Mouse (Mus musculus): ENCODE results near the gene Rtf1. TPM values are rescaled to one million over a fixed set of nuclear protein-coding genes. Genes with fewer than 3 reads are reported as not detected.
A peak's percentile ranks its signal among the peaks of the same experiment; 100 is the strongest.
"Not testable (repeated sequence)": the region's sequence is repeated elsewhere in the genome, so short reads cannot be mapped to it uniquely, and the experiment has no call there.

Gene Rtf1
- polyA plus RNA-seq, 1 experiment from 2014 or later = 19.3 TPM

GRCm38 (mm10) chr2:119694826-119695225 is 20.0 kb downstream of the Rtf1 start:
- Histone ChIP-seq H3K27me3 (ENCODE audit: insufficient read depth, low read length) (no peaks in the 10 kb centered on the region), H3K4me2 (ENCODE audit: low read depth, low read length) (no peak overlapping the region), H3K9ac (replicated peaks) (no peak overlapping the region), H3K9me3 (ENCODE audit: low read length) (no peaks in the 10 kb centered on the region), H3K4me1 (ENCODE audit: insufficient read depth) (no peaks in the 10 kb centered on the region), H3K36me3 (replicated peaks; ENCODE audit: insufficient read depth, low read length) (peaks cover 2% of the 10 kb centered on the region; the same call in 1 of the 2 replicates), H3K4me3 (ENCODE audit: low read depth, low read length) (no peak overlapping the region), H3K27ac (ENCODE audit: low read depth) (no peak overlapping the region)
- TF ChIP-seq EP300 (IDR thresholded peaks at IDR 0.05; ENCODE audit: low read depth) = no peak
- no peak for TF ChIP-seq CTCF (IDR thresholded peaks at IDR 0.05; ENCODE audit: low read depth)
- DNase-seq (no peak), ATAC-seq (no peak)
- 85% methylated on average over 2 of the region's 2 CpGs for WGBS (ENCODE audit: insufficient replicate concordance)

GRCm38 (mm10) chr2:119696111-119696510 is 21.2 kb downstream of the Rtf1 start:
- WGBS (ENCODE audit: insufficient replicate concordance) = 91% methylated on average over 1 of the region's 1 CpGs
- Histone ChIP-seq H3K9ac (replicated peaks) (no peak overlapping the region), H3K4me3 (ENCODE audit: low read depth, low read length) (no peak overlapping the region), H3K27me3 (ENCODE audit: insufficient read depth, low read length) (no peaks in the 10 kb centered on the region), H3K4me1 (ENCODE audit: insufficient read depth) (no peaks in the 10 kb centered on the region), H3K36me3 (replicated peaks; ENCODE audit: insufficient read depth, low read length) (peaks cover 2% of the 10 kb centered on the region; the same call in 1 of the 2 replicates), H3K27ac (ENCODE audit: low read depth) (no peak overlapping the region), H3K4me2 (ENCODE audit: low read depth, low read length) (no peak overlapping the region), H3K9me3 (ENCODE audit: low read length) (no peaks in the 10 kb centered on the region)
- ATAC-seq = no peak
- no peak for DNase-seq
- TF ChIP-seq CTCF (IDR thresholded peaks at IDR 0.05; ENCODE audit: low read depth) (no peak), EP300 (IDR thresholded peaks at IDR 0.05; ENCODE audit: low read depth) (no peak)

GRCm38 (mm10) chr2:119698472-119698871 is 23.6 kb downstream of the Rtf1 start:
- Histone ChIP-seq H3K27me3 (ENCODE audit: insufficient read depth, low read length) (no peaks in the 10 kb centered on the region), H3K9me3 (ENCODE audit: low read length) (no peaks in the 10 kb centered on the region), H3K36me3 (replicated peaks; ENCODE audit: insufficient read depth, low read length) (peaks cover 13% of the 10 kb centered on the region), H3K4me3 (ENCODE audit: low read depth, low read length) (no peak overlapping the region), H3K9ac (replicated peaks) (no peak overlapping the region), H3K27ac (ENCODE audit: low read depth) (no peak overlapping the region), H3K4me1 (ENCODE audit: insufficient read depth) (no peaks in the 10 kb centered on the region), H3K4me2 (ENCODE audit: low read depth, low read length) (no peak overlapping the region)
- TF ChIP-seq EP300 (IDR thresholded peaks at IDR 0.05; ENCODE audit: low read depth) = no peak
- peak; percentile 39 for DNase-seq
- WGBS (ENCODE audit: insufficient replicate concordance) = 66% methylated on average over 2 of the region's 2 CpGs
- ATAC-seq = no peak

- no peaks in the 10 kb centered on the region for H3K9me3 ChIP-seq (ENCODE audit: low read length)
- no peak overlapping the region for H3K9ac ChIP-seq (replicated peaks)
- ATAC-seq (no peak), DNase-seq (no peak)
- no peak for TF ChIP-seq EP300 (IDR thresholded peaks at IDR 0.05; ENCODE audit: low read depth)
- TF ChIP-seq CTCF (IDR thresholded peaks at IDR 0.05; ENCODE audit: low read depth) = no peak
- no peaks in the 10 kb centered on the region for H3K27me3 ChIP-seq (ENCODE audit: insufficient read depth, low read length)
- no peaks in the 10 kb centered on the region for H3K4me1 ChIP-seq (ENCODE audit: insufficient read depth)
- H3K36me3 ChIP-seq (replicated peaks; ENCODE audit: insufficient read depth, low read length) = peaks cover 16% of the 10 kb centered on the region
- WGBS (ENCODE audit: insufficient replicate concordance) = 92% methylated on average over 3 of the region's 3 CpGs
- H3K4me3 ChIP-seq (ENCODE audit: low read depth, low read length) = no peak overlapping the region
- H3K4me2 ChIP-seq (ENCODE audit: low read depth, low read length) = no peak overlapping the region
- no peak overlapping the region for H3K27ac ChIP-seq (ENCODE audit: low read depth)
These were observed 25.1 kb downstream of the Rtf1 start for GRCm38 (mm10) chr2:119699962-119700361.

GRCm38 (mm10) chr2:119703171-119703570 is 28.3 kb downstream of the Rtf1 start:
- H3K9ac ChIP-seq (replicated peaks) = no peak overlapping the region
- no peak overlapping the region for H3K27ac ChIP-seq (ENCODE audit: low read depth)
- H3K36me3 ChIP-seq (replicated peaks; ENCODE audit: insufficient read depth, low read length) = peaks cover 26% of the 10 kb centered on the region
- H3K27me3 ChIP-seq (ENCODE audit: insufficient read depth, low read length) = no peaks in the 10 kb centered on the region
- no peak overlapping the region for H3K4me3 ChIP-seq (ENCODE audit: low read depth, low read length)
- ATAC-seq (no peak), DNase-seq (no peak)
- TF ChIP-seq CTCF (IDR thresholded peaks at IDR 0.05; ENCODE audit: low read depth) (no peak), EP300 (IDR thresholded peaks at IDR 0.05; ENCODE audit: low read depth) (no peak)
- WGBS (ENCODE audit: insufficient replicate concordance) = 92% methylated on average over 2 of the region's 2 CpGs
- H3K4me1 ChIP-seq (ENCODE audit: insufficient read depth) = no peaks in the 10 kb centered on the region
- H3K4me2 ChIP-seq (ENCODE audit: low read depth, low read length) = no peak overlapping the region
- no peaks in the 10 kb centered on the region for H3K9me3 ChIP-seq (ENCODE audit: low read length)

- DNase-seq (no peak), ATAC-seq (no peak)
- no peak overlapping the region for H3K4me3 ChIP-seq (ENCODE audit: low read depth, low read length)
- H3K27me3 ChIP-seq (ENCODE audit: insufficient read depth, low read length) = no peaks in the 10 kb centered on the region
- TF ChIP-seq EP300 (IDR thresholded peaks at IDR 0.05; ENCODE audit: low read depth) = no peak
- TF ChIP-seq CTCF (IDR thresholded peaks at IDR 0.05; ENCODE audit: low read depth) = no peak
- no peak overlapping the region for H3K9ac ChIP-seq (replicated peaks)
- 89% methylated on average over 3 of the region's 3 CpGs for WGBS (ENCODE audit: insufficient replicate concordance)
- H3K4me1 ChIP-seq (ENCODE audit: insufficient read depth) = no peaks in the 10 kb centered on the region
- no peaks in the 10 kb centered on the region for H3K9me3 ChIP-seq (ENCODE audit: low read length)
- H3K27ac ChIP-seq (ENCODE audit: low read depth) = no peak overlapping the region
- H3K36me3 ChIP-seq (replicated peaks; ENCODE audit: insufficient read depth, low read length) = peaks cover 38% of the 10 kb centered on the region
- H3K4me2 ChIP-seq (ENCODE audit: low read depth, low read length) = no peak overlapping the region
These were observed 32.8 kb downstream of the Rtf1 start for GRCm38 (mm10) chr2:119707676-119708075.

- no peaks in the 10 kb centered on the region for H3K9me3 ChIP-seq (ENCODE audit: low read length)
- 85% methylated on average over 3 of the region's 3 CpGs for WGBS (ENCODE audit: insufficient replicate concordance)
- TF ChIP-seq EP300 (IDR thresholded peaks at IDR 0.05; ENCODE audit: low read depth) (no peak), CTCF (IDR thresholded peaks at IDR 0.05; ENCODE audit: low read depth) (no peak)
- ATAC-seq (no peak), DNase-seq (no peak)
- no peak overlapping the region for H3K27ac ChIP-seq (ENCODE audit: low read depth)
- peaks cover 31% of the 10 kb centered on the region for H3K36me3 ChIP-seq (replicated peaks; ENCODE audit: insufficient read depth, low read length)
- no peaks in the 10 kb centered on the region for H3K4me1 ChIP-seq (ENCODE audit: insufficient read depth)
- no peak overlapping the region for H3K4me3 ChIP-seq (ENCODE audit: low read depth, low read length)
- no peak overlapping the region for H3K9ac ChIP-seq (replicated peaks)
- H3K4me2 ChIP-seq (ENCODE audit: low read depth, low read length) = no peak overlapping the region
- H3K27me3 ChIP-seq (ENCODE audit: insufficient read depth, low read length) = no peaks in the 10 kb centered on the region
These were observed 35.1 kb downstream of the Rtf1 start for GRCm38 (mm10) chr2:119710011-119710410.

- ATAC-seq; H3K4me2 ChIP-seq (ENCODE audit: low read depth, low read length); H3K27me3 ChIP-seq (ENCODE audit: insufficient read depth, low read length); H3K27ac ChIP-seq (ENCODE audit: low read depth); H3K4me3 ChIP-seq (ENCODE audit: low read depth, low read length); DNase-seq; H3K9me3 ChIP-seq (ENCODE audit: low read length); H3K9ac ChIP-seq (replicated peaks); H3K4me1 ChIP-seq (ENCODE audit: insufficient read depth): not testable (repeated sequence)
- peaks cover 40% of the 10 kb centered on the region for H3K36me3 ChIP-seq (replicated peaks; ENCODE audit: insufficient read depth, low read length)
- WGBS (ENCODE audit: insufficient replicate concordance) = 88% methylated on average over 2 of the region's 2 CpGs
These were observed 41.0 kb downstream of the Rtf1 start for GRCm38 (mm10) chr2:119715868-119716267.
